Mouse (Mus musculus) lung, postnatal 10 days (tissue): Measurements from ENCODE around the gene Krt35.

ENCODE experiments used
- DNase-seq: peaks from one replicate; pipeline ENCODE4 v3.0.0; 2021

Krt35 gene

GRCm38 (mm10) chr11:100096141-100096540, at the start of gene Krt35:
TSS of gene Krt35 (minus strand) at chr11:100096241.
- no peak for DNase-seq

- peak; percentile 73 for DNase-seq
Measured at GRCm38 (mm10) chr11:100145104-100145503, 49.1 kb upstream of the Krt35 start.

- DNase-seq, result no peak
Measured at GRCm38 (mm10) chr11:100140966-100141365, 44.9 kb upstream of the Krt35 start.

GRCm38 (mm10) chr11:100139391-100139790, 43.4 kb upstream of the Krt35 start:
- DNase-seq, result no peak

GRCm38 (mm10) chr11:100138809-100139208, 42.8 kb upstream of the Krt35 start:
- DNase-seq, result no peak

GRCm38 (mm10) chr11:100137693-100138092, 41.7 kb upstream of the Krt35 start:
- no peak for DNase-seq

- DNase-seq, result no peak
Measured at GRCm38 (mm10) chr11:100136559-100136958, 40.5 kb upstream of the Krt35 start.

GRCm38 (mm10) chr11:100135731-100136130, 39.7 kb upstream of the Krt35 start, which contains the start of gene Krt15:
TSS of gene Krt15 (minus strand) at chr11:100135928.
- no peak for DNase-seq

- DNase-seq, result no peak
Measured at GRCm38 (mm10) chr11:100124901-100125300, 28.9 kb upstream of the Krt35 start.

- DNase-seq, result no peak
Measured at GRCm38 (mm10) chr11:100121466-100121865, 25.4 kb upstream of the Krt35 start, which contains the start of gene Krt13. TSS of gene Krt13 (minus strand) at chr11:100121566.

- no peak for DNase-seq
Measured at GRCm38 (mm10) chr11:100120331-100120730, 24.3 kb upstream of the Krt35 start.

- DNase-seq, result no peak
Measured at GRCm38 (mm10) chr11:100113742-100114029, 17.6 kb upstream of the Krt35 start.

GRCm38 (mm10) chr11:100112935-100113741, 17.1 kb upstream of the Krt35 start:
- DNase-seq, result no peak

- no peak for DNase-seq
Measured at GRCm38 (mm10) chr11:100105576-100106122, 9.6 kb upstream of the Krt35 start, which contains the start of gene Krt36. TSS of gene Krt36 (minus strand) at chr11:100105626.

- no peak for DNase-seq
Measured at GRCm38 (mm10) chr11:100102693-100103429, 6.8 kb upstream of the Krt35 start.

GRCm38 (mm10) chr11:100100391-100100790, 4.3 kb upstream of the Krt35 start:
- DNase-seq, result no peak

- no peak for DNase-seq
Measured at GRCm38 (mm10) chr11:100097819-100098218, 1.8 kb upstream of the Krt35 start.

GRCm38 (mm10) chr11:100088378-100089025, 7.5 kb downstream of the Krt35 start:
- DNase-seq, result no peak

GRCm38 (mm10) chr11:100087861-100088260, 8.2 kb downstream of the Krt35 start, which contains the start of gene Krt32:
TSS of gene Krt32 (minus strand) at chr11:100088226.
- no peak for DNase-seq

- DNase-seq, result no peak
Measured at GRCm38 (mm10) chr11:100073873-100074272, 22.2 kb downstream of the Krt35 start.

- peak; percentile 39 for DNase-seq
Measured at GRCm38 (mm10) chr11:100067293-100068036, 28.6 kb downstream of the Krt35 start.
